Mouse (Mus musculus): ENCODE results near the gene Rem2. TPM values are rescaled to one million over a fixed set of nuclear protein-coding genes. Genes with fewer than 3 reads are reported as not detected.
A peak's percentile ranks its signal among the peaks of the same experiment; 100 is the strongest.

Gene Rem2
- polyA plus RNA-seq, 1 experiment, result 0.80 TPM

DNA sequence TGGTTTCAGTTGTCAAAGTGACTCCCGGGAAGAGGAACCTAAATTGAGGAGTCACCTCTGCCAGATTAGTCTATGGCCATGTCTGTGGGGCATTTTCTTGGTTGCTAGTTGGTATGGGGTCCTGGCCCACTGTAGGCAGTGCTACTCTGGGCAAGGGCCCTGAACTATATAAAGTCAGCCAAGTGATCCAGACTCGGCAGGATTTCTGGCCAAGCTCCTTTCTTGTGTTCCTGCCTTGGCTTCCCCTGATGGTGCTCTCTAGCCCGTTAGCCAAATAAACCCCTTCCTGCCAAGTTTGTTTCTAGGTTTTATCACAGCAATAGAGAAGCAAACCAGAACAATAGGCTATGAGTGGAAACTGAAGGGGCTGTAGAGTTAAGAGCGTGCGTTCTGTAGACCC lies 1.2 kb upstream of the Rem2 start:
- H3K4me1 ChIP-seq (ENCODE audit: control insufficient read depth, insufficient read depth, low read length), result peaks cover 3% of the 10 kb centered on the region; the same call in 1 of the 2 replicates
- no peak overlapping the region for H3K4me3 ChIP-seq (replicated peaks; ENCODE audit: control insufficient read depth, low read depth, low read length)
- WGBS, result 71% methylated on average over 5 of the region's 5 CpGs
- no peak overlapping the region for H3K27ac ChIP-seq (ENCODE audit: control insufficient read depth, insufficient read depth, low read depth, low read length, poor library complexity)
- TF ChIP-seq CTCF (IDR thresholded peaks at IDR 0.05; ENCODE audit: control insufficient read depth, insufficient read depth, low read length) (no peak), POLR2A (IDR thresholded peaks at IDR 0.05; ENCODE audit: borderline replicate concordance, control insufficient read depth, low read depth, low read length) (no peak)

DNA sequence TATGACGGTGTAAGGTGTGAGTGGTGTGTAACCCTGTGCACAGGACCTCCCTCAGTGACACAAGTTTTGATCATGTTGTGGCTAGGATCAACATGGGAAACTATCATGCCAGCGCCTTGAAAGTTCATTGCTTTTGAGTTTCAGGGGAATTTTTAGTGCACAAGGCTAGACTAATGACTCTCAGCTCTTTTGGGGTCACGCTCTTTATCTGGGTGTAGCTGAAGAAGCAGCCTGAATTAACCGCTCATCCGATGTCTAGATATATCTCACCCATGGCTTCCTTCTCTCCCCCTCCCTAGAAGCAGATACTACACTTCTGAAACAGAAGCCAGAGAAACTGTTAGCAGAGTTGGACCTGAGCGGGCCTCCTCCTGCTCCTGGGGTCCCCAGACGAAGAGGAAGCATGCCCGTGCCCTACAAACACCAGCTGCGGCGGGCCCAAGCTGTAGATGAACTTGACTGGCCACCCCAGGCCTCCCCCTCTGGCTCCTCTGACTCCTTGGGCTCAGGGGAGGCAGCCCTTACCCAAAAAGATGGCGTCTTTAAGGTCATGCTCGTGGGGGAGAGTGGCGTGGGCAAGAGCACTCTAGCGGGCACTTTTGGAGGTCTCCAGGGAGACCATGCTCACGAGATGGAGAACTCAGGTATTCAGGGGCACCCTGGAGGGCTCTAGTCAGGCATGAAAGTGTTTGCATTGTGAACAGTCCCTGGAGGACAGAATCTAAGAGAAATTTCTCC lies 1.4 kb downstream of the Rem2 start:
- no peak overlapping the region for H3K4me3 ChIP-seq (replicated peaks; ENCODE audit: control insufficient read depth, low read depth, low read length)
- WGBS, result 60% methylated on average over 15 of the region's 15 CpGs
- TF ChIP-seq CTCF (IDR thresholded peaks at IDR 0.05; ENCODE audit: control insufficient read depth, insufficient read depth, low read length) (no peak), POLR2A (IDR thresholded peaks at IDR 0.05; ENCODE audit: borderline replicate concordance, control insufficient read depth, low read depth, low read length) (no peak)
- H3K4me1 ChIP-seq (ENCODE audit: control insufficient read depth, insufficient read depth, low read length), result peaks cover 3% of the 10 kb centered on the region; the same call in 1 of the 2 replicates
- H3K27ac ChIP-seq (ENCODE audit: control insufficient read depth, insufficient read depth, low read depth, low read length, poor library complexity), result no peak overlapping the region; the same call in 1 of the 2 replicates

DNA sequence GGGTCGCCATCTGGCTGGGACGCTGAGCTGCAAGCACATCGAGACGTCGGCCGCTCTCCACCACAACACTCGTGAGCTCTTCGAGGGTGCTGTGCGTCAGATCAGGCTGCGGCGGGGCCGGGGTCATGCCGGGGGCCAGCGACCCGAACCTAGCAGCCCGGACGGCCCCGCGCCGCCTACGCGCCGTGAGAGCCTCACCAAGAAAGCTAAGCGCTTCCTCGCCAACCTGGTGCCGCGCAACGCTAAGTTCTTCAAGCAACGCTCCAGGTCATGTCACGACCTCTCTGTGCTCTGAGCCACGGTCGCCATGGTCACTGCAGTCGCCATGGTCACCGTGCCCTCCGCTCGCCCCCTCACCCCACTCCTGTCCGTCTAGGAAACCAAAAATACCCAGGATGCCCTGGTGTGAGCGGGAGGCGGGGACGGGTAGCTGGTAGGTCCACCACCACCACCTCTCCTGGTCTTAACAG lies 3.6 kb downstream of the Rem2 start:
- H3K4me3 ChIP-seq (replicated peaks; ENCODE audit: control insufficient read depth, low read depth, low read length), result peak overlapping the region; percentile 76
- WGBS, result 4% methylated on average over 40 of the region's 40 CpGs
- no peak for TF ChIP-seq CTCF (IDR thresholded peaks at IDR 0.05; ENCODE audit: control insufficient read depth, insufficient read depth, low read length)
- 0 out of 2 replicates have a peak, but pooled peaks have one; percentile 20 for TF ChIP-seq POLR2A (IDR thresholded peaks at IDR 0.05; ENCODE audit: borderline replicate concordance, control insufficient read depth, low read depth, low read length)
- peaks cover 3% of the 10 kb centered on the region; the same call in 1 of the 2 replicates for H3K4me1 ChIP-seq (ENCODE audit: control insufficient read depth, insufficient read depth, low read length)
- peak overlapping the region; percentile 41 for H3K27ac ChIP-seq (ENCODE audit: control insufficient read depth, insufficient read depth, low read depth, low read length, poor library complexity)

DNA sequence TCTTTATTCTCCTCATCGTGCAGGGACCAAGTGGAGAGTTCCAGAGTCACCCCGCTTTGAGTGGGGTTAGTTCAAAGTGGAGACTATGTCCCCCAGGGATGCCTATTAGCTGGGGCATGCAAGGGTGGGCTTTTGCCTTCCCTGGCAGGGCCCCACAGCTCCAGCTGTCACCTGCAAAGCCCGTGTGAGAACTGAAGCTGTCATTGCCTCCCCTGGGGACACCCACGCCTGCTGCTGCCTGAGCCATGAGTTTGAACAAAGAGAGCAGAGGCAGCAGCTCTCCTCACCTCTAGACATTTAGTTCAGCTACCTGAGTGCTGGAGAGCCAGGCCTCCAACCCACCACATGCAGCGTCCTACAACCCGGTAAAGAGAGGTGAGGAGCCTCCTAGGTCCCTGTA lies 4.8 kb downstream of the Rem2 start:
- WGBS, result 55% methylated on average over 6 of the region's 6 CpGs
- Histone ChIP-seq H3K4me3 (replicated peaks; ENCODE audit: control insufficient read depth, low read depth, low read length) (no peak overlapping the region), H3K4me1 (ENCODE audit: control insufficient read depth, insufficient read depth, low read length) (peaks cover 3% of the 10 kb centered on the region; the same call in 1 of the 2 replicates), H3K27ac (ENCODE audit: control insufficient read depth, insufficient read depth, low read depth, low read length, poor library complexity) (peak overlapping the region; percentile 32; the same call in 1 of the 2 replicates)
- TF ChIP-seq CTCF (IDR thresholded peaks at IDR 0.05; ENCODE audit: control insufficient read depth, insufficient read depth, low read length), result no peak
- no peak for TF ChIP-seq POLR2A (IDR thresholded peaks at IDR 0.05; ENCODE audit: borderline replicate concordance, control insufficient read depth, low read depth, low read length)

DNA sequence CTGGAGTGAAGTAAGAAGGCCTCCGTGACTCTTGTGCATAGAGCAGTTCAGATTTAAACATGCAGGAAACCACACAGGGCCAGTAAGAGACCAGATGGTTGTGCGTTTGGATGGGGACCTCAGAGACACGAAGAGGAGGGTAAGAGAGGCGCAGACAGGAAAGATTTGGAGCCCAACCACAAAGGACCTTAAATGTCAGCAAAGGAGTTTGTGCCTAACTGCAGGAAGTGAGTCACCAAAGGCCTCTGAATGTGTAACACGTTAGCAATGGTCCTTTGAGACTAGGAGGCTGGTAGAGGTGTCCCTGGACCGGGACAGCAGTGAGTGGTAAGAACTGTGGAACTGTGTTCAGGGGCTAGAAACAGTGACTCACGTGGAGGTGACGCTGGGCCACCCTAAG lies 5.5 kb downstream of the Rem2 start:
- Histone ChIP-seq H3K27ac (ENCODE audit: control insufficient read depth, insufficient read depth, low read depth, low read length, poor library complexity) (peak overlapping the region; percentile 32), H3K4me3 (replicated peaks; ENCODE audit: control insufficient read depth, low read depth, low read length) (no peak overlapping the region), H3K4me1 (ENCODE audit: control insufficient read depth, insufficient read depth, low read length) (no peaks in the 10 kb centered on the region; the same call in 1 of the 2 replicates)
- WGBS, result 10% methylated on average over 8 of the region's 8 CpGs
- TF ChIP-seq POLR2A (IDR thresholded peaks at IDR 0.05; ENCODE audit: borderline replicate concordance, control insufficient read depth, low read depth, low read length) (no peak), CTCF (IDR thresholded peaks at IDR 0.05; ENCODE audit: control insufficient read depth, insufficient read depth, low read length) (no peak)

GRCm38 (mm10) chr14:54482498-54482897 lies 6.6 kb downstream of the Rem2 start:
- Histone ChIP-seq H3K4me1 (ENCODE audit: control insufficient read depth, insufficient read depth, low read length) (no peaks in the 10 kb centered on the region; the same call in 1 of the 2 replicates), H3K4me3 (replicated peaks; ENCODE audit: control insufficient read depth, low read depth, low read length) (no peak overlapping the region), H3K27ac (ENCODE audit: control insufficient read depth, insufficient read depth, low read depth, low read length, poor library complexity) (no peak overlapping the region)
- no peak for TF ChIP-seq POLR2A (IDR thresholded peaks at IDR 0.05; ENCODE audit: borderline replicate concordance, control insufficient read depth, low read depth, low read length)
- TF ChIP-seq CTCF (IDR thresholded peaks at IDR 0.05; ENCODE audit: control insufficient read depth, insufficient read depth, low read length), result peak; percentile 70; the same call in 1 of the 2 replicates
- 58% methylated on average over 9 of the region's 9 CpGs for WGBS

GRCm38 (mm10) chr14:54485899-54486298 lies 10.0 kb downstream of the Rem2 start:
- Histone ChIP-seq H3K4me3 (replicated peaks; ENCODE audit: control insufficient read depth, low read depth, low read length) (no peak overlapping the region), H3K27ac (ENCODE audit: control insufficient read depth, insufficient read depth, low read depth, low read length, poor library complexity) (no peak overlapping the region), H3K4me1 (ENCODE audit: control insufficient read depth, insufficient read depth, low read length) (no peaks in the 10 kb centered on the region; the same call in 1 of the 2 replicates)
- 70% methylated on average over 7 of the region's 7 CpGs for WGBS
- TF ChIP-seq POLR2A (IDR thresholded peaks at IDR 0.05; ENCODE audit: borderline replicate concordance, control insufficient read depth, low read depth, low read length) (no peak), CTCF (IDR thresholded peaks at IDR 0.05; ENCODE audit: control insufficient read depth, insufficient read depth, low read length) (no peak)

GRCm38 (mm10) chr14:54487732-54488131 lies 11.8 kb downstream of the Rem2 start:
- WGBS, result 62% methylated on average over 2 of the region's 2 CpGs
- no peak overlapping the region for H3K4me3 ChIP-seq (replicated peaks; ENCODE audit: control insufficient read depth, low read depth, low read length)
- no peaks in the 10 kb centered on the region; the same call in 1 of the 2 replicates for H3K4me1 ChIP-seq (ENCODE audit: control insufficient read depth, insufficient read depth, low read length)
- H3K27ac ChIP-seq (ENCODE audit: control insufficient read depth, insufficient read depth, low read depth, low read length, poor library complexity), result no peak overlapping the region
- TF ChIP-seq POLR2A (IDR thresholded peaks at IDR 0.05; ENCODE audit: borderline replicate concordance, control insufficient read depth, low read depth, low read length), result no peak
- TF ChIP-seq CTCF (IDR thresholded peaks at IDR 0.05; ENCODE audit: control insufficient read depth, insufficient read depth, low read length), result no peak
